Comparison of ENCODE assay signal across 19 mouse cellular contexts in the genomic region with DNA sequence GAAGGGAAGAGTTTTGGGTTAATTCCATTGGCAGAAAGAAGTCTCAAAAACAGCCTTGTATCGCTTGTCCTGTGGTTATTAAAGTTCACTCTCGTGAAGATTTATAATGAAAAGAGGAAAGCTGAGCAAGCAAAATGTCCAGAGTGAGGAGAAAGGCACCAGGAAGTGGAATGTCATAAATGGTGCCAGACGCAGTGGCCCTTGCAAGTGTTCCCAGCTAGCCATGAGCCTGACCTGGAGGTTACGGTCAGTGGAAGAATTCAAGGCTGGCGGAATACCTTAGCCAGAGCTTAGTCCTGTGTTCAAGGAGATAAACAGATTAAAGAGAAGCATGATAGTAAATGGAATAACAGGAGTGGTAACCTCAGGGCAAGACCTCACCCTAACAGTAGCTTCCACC. TPM values are rescaled to one million over a fixed set of nuclear protein-coding genes. Genes with fewer than 3 reads are reported as not detected.
"Had no signal": no experiment of that assay in that cellular context is flagged by ENCODE, and none has a peak within 500 bp of the region (broad histone marks: within the 10 kb centered on the region; RNA-seq: fewer than 3 reads in every experiment).

No protein-coding gene starts in this region.

- H3K4me3 ChIP-seq: midbrain, embryonic 10.5 days; midbrain, embryonic 12.5 days; myocyte; neural tube, embryonic 13.5 days; neural tube, embryonic 15.5 days had no signal

- DNase-seq: lung, embryonic 14.5 days; lung, postnatal 10 days; lung, postnatal 4 days; midbrain, embryonic 14.5 days; retina, postnatal 1 day; right cerebral cortex, adult 18-20 months; right cerebral cortex, postnatal 25 days; right cerebral cortex, postnatal 4 days; spleen, adult 18-20 months; thymus, adult 18-20 months; thymus, postnatal 14 days; thymus, postnatal 36 days had no signal

- H3K36me3 ChIP-seq: midbrain, embryonic 10.5 days; midbrain, embryonic 12.5 days; neural tube, embryonic 13.5 days had no signal

- H3K27ac ChIP-seq: midbrain, embryonic 10.5 days; midbrain, embryonic 12.5 days; neural tube, embryonic 13.5 days; neural tube, embryonic 15.5 days had no signal

- H3K9me3 ChIP-seq: midbrain, embryonic 10.5 days; midbrain, embryonic 12.5 days; neural tube, embryonic 13.5 days; neural tube, embryonic 15.5 days had no signal

- H3K9ac ChIP-seq: lung, embryonic 14.5 days; midbrain, embryonic 12.5 days; neural tube, embryonic 13.5 days; neural tube, embryonic 15.5 days had no signal

- H3K4me2 ChIP-seq: lung, embryonic 14.5 days; midbrain, embryonic 12.5 days; neural tube, embryonic 13.5 days; neural tube, embryonic 15.5 days had no signal

- H3K27me3 ChIP-seq: midbrain, embryonic 12.5 days; neural tube, embryonic 13.5 days; neural tube, embryonic 15.5 days had no signal

- ATAC-seq: midbrain, embryonic 16.5 days had no signal

- H3K4me1 ChIP-seq: midbrain, embryonic 10.5 days; midbrain, embryonic 12.5 days; neural tube, embryonic 13.5 days; neural tube, embryonic 15.5 days had no signal

RNA-seq across cellular contexts. Expression of a gene that starts 25.1 kb away (rescaled TPM):
- total RNA-seq: megakaryocyte-erythroid progenitor cell, adult 5-6 weeks had no signal
